Mouse (Mus musculus) MN1 (cell line): Measurements from ENCODE around the gene Gdnf.
A peak's percentile ranks its signal among the peaks of the same experiment; 100 is the strongest.

Experiments
- DNase-seq: peaks from one replicate; pipeline ENCODE4 v3.0.0-alpha.2; 2016; ENCODE audit warnings: low spot score

Gene Gdnf

GRCm38 (mm10) chr15:7810556-7811252 lies at the start of gene Gdnf:
TSS of gene Gdnf (plus strand) at chr15:7810846.
- no peak for DNase-seq

DNA sequence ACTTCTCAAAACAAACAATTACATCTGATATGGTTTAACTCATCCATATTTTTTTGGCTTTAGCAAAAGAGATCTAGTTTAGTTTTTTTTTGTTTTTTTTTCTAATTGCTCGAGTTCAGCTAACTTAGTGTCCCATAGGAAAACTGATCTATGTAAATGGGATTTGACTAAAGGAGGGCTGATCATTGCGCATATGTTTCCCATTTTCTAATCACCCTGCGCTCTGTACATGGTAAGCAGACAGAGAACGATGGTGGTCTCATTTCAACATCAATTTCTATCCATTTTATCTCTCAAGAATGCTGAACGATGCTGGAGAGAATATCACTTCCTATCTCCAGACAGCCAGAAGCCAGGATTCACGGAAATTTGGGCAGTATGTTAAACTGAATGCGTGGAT lies 43.5 kb upstream of the Gdnf start:
- no peak for DNase-seq

DNA sequence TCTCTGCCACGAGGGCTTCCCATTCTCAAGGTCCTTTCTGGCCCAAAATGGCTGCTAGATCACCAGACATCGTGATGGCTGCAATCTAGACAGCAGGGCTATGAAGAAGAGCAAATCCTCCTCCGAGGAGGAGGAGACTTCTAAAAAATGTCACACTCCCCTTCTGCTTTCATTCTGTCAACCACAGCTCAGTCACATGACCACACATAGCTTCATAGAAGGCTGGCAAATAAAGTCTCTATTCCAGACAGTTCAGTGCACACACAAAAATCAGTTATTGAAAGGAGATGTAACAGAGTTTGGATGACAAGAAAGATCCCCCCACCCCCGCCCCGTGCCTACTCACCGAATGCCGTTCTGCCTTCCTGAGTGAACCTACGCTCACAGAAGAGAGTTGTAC lies 37.7 kb upstream of the Gdnf start:
- DNase-seq = no peak

- DNase-seq = no peak
Measured at GRCm38 (mm10) chr15:7781517-7781916, 29.1 kb upstream of the Gdnf start.

DNA sequence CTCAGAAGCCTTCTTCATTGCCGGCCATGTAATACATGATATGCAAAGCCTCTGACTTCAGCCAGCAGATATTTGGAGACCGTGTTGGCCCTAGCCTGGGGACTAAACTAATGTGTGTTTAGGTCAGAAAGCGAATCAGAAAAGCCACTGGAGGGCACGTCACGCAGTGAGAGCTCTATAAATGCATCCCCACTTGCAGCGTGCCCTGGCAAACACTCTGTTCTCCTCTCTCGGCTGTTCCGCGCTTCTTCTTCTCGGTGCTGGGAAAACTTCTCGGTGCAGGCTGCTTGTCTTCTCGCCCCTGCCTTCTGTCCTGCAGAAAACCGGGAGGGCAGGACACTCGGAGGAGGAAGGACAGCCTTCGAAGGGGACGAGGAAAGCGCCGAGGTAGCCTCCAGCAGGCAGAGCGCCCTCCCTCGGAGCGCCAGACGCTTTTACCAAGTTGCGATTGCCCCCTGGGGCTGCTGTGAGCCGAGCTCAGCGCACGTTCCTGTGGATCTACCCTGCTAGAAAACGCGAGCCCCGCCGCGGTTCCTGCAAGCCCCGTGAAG lies 730 bp upstream of the Gdnf start:
- no peak for DNase-seq

- DNase-seq = no peak
Measured at GRCm38 (mm10) chr15:7811253-7811625, 593 bp downstream of the Gdnf start.

DNA sequence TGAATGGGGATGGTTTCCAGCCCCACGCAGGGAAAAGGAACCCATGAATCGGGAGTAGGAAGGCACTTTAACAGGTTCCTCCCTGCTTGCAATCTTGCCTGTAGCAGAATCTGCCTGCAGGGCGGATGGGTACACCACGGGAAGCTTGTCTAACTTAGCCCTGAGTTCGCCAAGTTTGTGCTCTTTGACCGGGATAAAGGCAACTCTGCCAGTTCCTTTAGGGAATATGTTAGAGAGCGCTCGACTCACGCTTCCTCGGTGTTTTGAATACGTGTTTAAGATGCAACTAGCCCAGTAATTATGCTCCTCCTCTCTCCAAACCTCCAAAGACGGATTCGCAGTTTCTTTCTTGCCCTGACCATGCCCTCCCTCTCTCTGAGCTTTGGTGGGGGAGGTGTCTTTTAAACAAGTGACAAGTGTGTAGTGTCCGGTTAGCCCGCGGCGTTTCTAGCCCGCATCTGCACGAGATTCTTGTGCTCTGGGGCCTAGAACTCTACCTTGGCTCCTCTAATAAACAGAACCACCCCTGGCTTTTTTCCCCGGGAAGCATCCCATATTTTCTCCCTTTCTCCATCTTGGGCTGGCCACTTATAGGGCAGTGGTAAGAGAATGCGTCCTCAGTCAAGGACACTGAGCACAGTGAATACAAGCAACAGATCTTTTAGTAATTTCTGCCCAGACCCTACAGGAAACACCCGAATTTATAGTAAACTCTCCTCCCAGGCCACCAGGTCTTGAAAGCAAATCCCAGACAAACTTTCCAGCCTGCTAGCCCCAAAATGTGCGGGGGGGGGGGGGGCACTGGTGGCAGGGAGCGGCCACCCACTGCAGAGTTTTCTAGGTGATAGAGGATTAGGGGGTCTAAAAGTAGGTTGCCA lies 1.4 kb downstream of the Gdnf start:
- DNase-seq = no peak

DNA sequence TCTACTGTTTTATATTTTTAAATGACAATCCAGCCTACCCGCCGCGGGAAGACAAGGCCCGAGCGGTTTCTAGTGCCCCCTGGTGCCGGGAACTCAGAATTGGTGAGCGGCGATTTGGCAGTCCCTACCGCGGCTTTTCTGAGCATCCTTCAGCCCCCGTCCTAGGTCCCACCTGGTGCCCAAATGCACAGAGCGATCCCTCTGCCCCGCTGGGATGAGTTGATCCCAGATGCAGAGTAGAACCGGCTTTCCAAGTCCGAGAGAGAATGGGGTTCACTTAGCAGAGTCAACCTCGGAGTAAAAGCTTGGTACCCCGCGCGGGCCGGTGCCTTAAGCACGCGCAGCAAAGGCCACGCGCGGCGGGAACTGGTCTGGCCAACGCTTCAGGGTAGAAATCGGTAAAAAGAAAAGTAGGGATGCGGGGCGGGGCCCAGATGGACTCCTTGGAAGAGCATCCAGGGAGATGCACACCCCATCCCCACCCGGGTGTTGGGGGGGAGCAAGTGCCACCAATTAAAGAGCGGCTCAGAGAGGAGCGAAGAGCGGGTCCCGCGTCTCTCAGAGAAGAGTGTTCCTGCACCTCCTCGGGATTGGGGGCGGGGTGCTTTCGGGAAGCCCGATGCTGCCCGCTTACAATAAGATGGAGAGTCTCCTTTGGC lies 2.4 kb downstream of the Gdnf start:
- no peak for DNase-seq

DNA sequence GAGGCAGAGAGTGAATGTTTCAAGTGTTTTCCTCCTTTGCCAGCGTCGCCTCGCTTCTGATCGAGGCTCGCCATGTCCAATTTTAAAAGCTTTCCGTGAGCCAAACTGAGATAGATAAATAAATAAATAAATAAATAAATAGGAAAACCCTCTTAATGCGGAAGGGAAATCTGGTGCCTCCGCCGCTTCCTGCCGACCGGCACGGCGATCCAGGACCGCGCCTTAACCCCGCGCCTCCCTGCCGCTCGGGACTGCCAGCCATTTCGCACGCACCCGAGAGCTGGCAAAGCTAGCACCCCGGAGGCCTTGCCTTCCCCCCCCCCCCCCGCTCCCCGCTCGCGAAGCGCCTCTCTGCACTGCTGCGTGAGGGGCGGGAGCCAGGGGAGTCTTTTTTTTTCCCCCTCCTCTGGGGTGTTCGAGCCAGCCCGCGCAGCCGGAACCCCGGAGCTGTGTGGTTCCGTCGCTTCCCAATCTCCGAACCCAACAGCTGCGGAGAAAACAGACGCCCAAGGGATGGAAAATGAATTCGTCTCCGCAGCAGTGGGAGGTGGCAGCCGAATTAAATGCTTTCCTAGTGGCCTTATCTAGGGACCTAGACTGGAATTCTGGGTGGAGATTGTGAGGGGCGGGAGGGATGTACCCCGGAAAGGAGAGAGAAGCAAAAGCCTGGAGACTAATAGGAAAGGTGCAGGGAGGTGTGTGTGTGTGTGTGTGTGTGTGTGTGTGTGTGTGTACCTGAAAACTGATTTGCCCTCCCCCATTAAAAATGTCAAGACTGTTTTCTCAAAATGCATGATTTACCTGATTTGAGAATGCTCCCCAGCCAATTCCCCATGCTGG lies 3.1 kb downstream of the Gdnf start:
- DNase-seq = no peak

DNA sequence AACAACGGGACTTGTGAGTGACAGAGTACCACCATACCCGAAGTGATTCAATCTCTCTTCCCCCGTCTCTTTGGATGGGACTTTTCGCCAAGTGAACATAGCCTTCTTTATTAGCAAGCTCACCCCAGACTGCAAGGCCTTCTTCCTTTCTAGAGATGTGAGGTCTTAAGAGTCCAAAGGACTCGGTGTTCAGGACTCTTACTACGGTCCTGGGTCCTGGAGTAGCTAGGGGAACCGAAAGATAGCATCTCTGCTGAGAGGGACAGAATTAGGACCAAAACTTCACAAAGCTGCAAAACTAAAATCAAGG lies 3.7 kb downstream of the Gdnf start:
- DNase-seq = no peak

DNA sequence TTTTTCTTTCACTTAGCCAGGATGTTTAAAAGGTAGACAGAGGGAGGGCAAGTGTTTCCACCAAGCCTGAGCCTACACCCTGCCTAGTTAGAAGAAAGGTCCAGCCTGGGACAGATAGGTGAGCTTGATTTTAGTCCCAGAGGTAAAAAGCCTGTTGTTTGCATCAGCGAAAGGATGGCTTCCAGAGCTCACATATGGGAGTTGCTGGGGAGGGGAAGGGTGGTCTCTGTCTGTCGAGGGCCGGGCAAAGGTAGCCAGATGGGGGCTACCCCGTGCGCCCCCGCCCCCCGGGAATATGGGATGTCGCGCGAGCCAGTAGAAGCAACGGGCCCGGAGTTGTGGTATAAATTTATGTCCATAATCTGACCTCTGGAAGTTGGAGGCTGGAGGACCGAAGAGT lies 4.3 kb downstream of the Gdnf start:
- no peak for DNase-seq

GRCm38 (mm10) chr15:7815521-7815944 lies 4.9 kb downstream of the Gdnf start:
- DNase-seq = no peak

GRCm38 (mm10) chr15:7823886-7824285 lies 13.2 kb downstream of the Gdnf start:
- DNase-seq = no peak

GRCm38 (mm10) chr15:7825530-7825929 lies 14.9 kb downstream of the Gdnf start:
- DNase-seq = peak; percentile 68

DNA sequence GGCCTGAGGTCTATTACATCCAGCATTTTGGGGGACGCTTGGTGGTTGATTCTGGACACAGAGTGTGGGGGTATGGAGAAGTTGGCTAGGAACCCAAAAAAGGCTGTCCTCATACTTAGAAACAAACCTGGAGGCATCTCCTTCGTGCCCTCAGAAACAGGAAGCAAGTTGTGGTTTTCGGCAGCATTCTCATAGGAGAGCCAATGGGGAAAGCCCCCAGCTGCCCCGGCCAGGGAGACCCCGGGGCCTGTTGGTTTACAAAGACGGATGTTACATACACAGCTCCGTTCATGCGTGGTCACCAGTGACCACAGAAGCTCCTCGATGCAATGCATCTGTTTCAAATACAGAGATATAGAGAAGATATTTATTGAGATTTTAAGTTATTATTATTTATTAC lies 24.8 kb downstream of the Gdnf start:
- DNase-seq = no peak

DNA sequence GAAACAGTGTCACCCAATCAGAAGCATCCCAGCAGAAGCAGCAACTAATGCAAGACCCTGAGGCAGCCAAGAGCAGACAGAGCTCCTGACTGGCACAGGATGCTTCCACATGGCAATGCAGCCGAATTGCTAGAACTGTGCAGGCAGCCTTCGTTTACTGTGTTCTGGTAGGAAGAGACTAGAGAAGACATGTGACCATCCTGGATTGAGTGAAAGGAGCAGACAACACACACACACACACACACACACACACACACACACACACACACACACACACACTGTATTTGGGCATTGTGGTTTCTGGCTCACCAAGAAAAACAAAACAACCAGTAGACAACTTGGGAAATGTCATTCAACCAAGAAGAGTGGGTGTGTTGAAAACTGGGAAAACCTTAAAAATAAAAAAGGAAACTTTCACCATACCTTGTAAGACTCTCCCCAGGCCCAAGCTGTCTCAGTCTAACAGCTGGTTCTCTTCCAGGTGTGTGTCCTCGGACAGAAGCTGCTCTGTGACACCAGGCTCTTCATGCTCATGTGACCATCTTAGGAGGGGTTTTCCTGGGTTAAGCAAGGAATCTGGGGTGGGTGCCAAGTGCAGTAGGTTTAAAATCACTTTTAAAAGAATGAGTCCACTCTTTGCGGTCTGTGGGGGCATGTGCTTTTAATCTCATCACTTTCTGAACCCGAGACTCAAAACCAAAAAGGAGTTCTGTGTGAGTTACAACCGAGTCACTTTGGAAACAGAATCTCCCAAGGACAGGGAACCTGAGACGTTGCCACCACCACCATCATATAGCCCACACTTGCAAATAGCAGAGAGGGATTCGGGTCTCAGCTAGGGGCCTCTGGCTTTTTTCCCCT lies 27.6 kb downstream of the Gdnf start:
- DNase-seq = no peak

GRCm38 (mm10) chr15:7838921-7839309 lies 28.3 kb downstream of the Gdnf start:
- DNase-seq = no peak

- DNase-seq = no peak
Measured at GRCm38 (mm10) chr15:7841664-7842063, 31.0 kb downstream of the Gdnf start.

- DNase-seq = no peak
Measured at GRCm38 (mm10) chr15:7842398-7842797, 31.8 kb downstream of the Gdnf start.

- no peak for DNase-seq
Measured at GRCm38 (mm10) chr15:7857418-7857817, 46.8 kb downstream of the Gdnf start.

DNA sequence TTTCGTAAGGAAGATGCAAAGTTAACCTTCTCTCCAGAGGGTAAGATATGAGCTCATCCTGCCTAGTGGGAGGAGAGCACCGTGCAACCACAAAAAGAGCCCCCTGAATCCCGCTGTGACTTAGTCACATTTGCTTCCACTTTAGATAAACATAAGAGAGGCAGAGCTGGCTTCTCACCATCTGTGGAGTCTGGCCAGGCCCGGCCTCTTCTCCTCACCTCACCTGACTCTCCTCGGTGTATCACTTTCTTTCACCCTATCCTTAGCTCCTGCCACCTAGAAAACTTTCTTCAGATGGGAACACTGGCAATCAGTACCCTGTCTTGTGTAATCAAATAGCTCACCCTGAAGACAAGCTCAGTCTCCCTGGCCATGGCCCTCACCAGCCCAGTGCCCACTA lies 48.2 kb downstream of the Gdnf start:
- DNase-seq = no peak
